Mouse (Mus musculus) ES-Bruce4 (cell line): ENCODE results near the gene Pld6. TPM values are rescaled to one million over a fixed set of nuclear protein-coding genes. Genes with fewer than 3 reads are reported as not detected.

Experiments
- H3K27ac ChIP-seq: 2 replicates; pipeline ENCODE4 v1.5.1; 2012; ENCODE audit warnings: low read length, inconsistent platforms; ENCODE audit not compliant: insufficient read depth
- H3K27me3 ChIP-seq: 2 replicates; pipeline ENCODE4 v1.6.1; 2012; ENCODE audit warnings: mild to moderate bottlenecking, low read length, inconsistent platforms; ENCODE audit not compliant: control insufficient read depth, poor library complexity, insufficient read depth, severe bottlenecking
- H3K36me3 ChIP-seq: 2 replicates; pipeline ENCODE4 v1.6.1; 2012; ENCODE audit warnings: inconsistent platforms, mild to moderate bottlenecking, low read length, moderate library complexity; ENCODE audit not compliant: control insufficient read depth, poor library complexity, insufficient read depth, severe bottlenecking
- H3K4me1 ChIP-seq: one replicate; pipeline ENCODE4 v1.8.1; 2011; ENCODE audit warnings: low read length; ENCODE audit not compliant: control insufficient read depth, insufficient read depth
- H3K4me3 ChIP-seq: 2 replicates; pipeline ENCODE4 v1.5.1; 2011; ENCODE audit warnings: low read depth, mild to moderate bottlenecking, low read length
- H3K9ac ChIP-seq: 2 replicates; pipeline ENCODE4 v1.6.1; 2012; ENCODE audit warnings: low read depth, mild to moderate bottlenecking, inconsistent platforms; ENCODE audit not compliant: poor library complexity, severe bottlenecking
- H3K9me3 ChIP-seq: replicated peaks from 2 replicates; pipeline ENCODE4 v1.6.1; 2012; ENCODE audit warnings: mild to moderate bottlenecking, low read length, inconsistent platforms; ENCODE audit not compliant: control insufficient read depth, poor library complexity, insufficient read depth, severe bottlenecking
- CTCF ChIP-seq: IDR thresholded peaks from one replicate; pipeline ENCODE4 v1.8.1; 2011; ENCODE audit warnings: low read depth, low read length
- EP300 ChIP-seq: IDR thresholded peaks from 2 replicates; pipeline ENCODE4 v1.6.1; 2011; ENCODE audit warnings: low read depth, low read length; ENCODE audit not compliant: insufficient read depth
- POLR2A ChIP-seq: IDR thresholded peaks from one replicate; pipeline ENCODE4 v1.8.1; 2011; ENCODE audit warnings: low read length; ENCODE audit not compliant: insufficient read depth
- polyA plus RNA-seq: library from polyadenylated mRNA; stranded (reverse); fragments of >200 nt; gene quantifications from 2 replicates; pipeline ENCODE4 v1.2.4, GENCODE M21; 2011; ENCODE audit warnings: low read depth; ENCODE audit not compliant: missing spikeins, insufficient read depth, insufficient read length

Gene Pld6
- polyA plus RNA-seq, 1 experiment, result 5.3 TPM

GRCm38 (mm10) chr11:59800412-59800811, 13.0 kb upstream of the Pld6 start:
- no peaks in the 10 kb centered on the region for H3K27me3 ChIP-seq
- no peak overlapping the region for H3K4me3 ChIP-seq
- no peaks in the 10 kb centered on the region for H3K4me1 ChIP-seq
- peaks cover 46% of the 10 kb centered on the region for H3K36me3 ChIP-seq
- TF ChIP-seq CTCF (no peak), POLR2A (no peak), EP300 (no peak)
- no peak overlapping the region for H3K27ac ChIP-seq
- no peak overlapping the region for H3K9ac ChIP-seq
- H3K9me3 ChIP-seq, result no peaks in the 10 kb centered on the region

GRCm38 (mm10) chr11:59793390-59793789, 5.9 kb upstream of the Pld6 start:
- no peaks in the 10 kb centered on the region for H3K9me3 ChIP-seq
- H3K27me3 ChIP-seq, result no peaks in the 10 kb centered on the region
- H3K4me1 ChIP-seq, result no peaks in the 10 kb centered on the region
- H3K4me3 ChIP-seq, result no peak overlapping the region
- H3K9ac ChIP-seq, result no peak overlapping the region
- no peak overlapping the region for H3K27ac ChIP-seq
- peaks cover 25% of the 10 kb centered on the region for H3K36me3 ChIP-seq
- TF ChIP-seq CTCF (no peak), EP300 (no peak), POLR2A (no peak)

GRCm38 (mm10) chr11:59789311-59789710, 1.9 kb upstream of the Pld6 start:
- TF ChIP-seq POLR2A, result no peak
- TF ChIP-seq CTCF, result no peak
- no peak for TF ChIP-seq EP300
- Histone ChIP-seq H3K27ac (no peak overlapping the region), H3K9me3 (no peaks in the 10 kb centered on the region), H3K9ac (no peak overlapping the region), H3K4me1 (no peaks in the 10 kb centered on the region), H3K27me3 (no peaks in the 10 kb centered on the region), H3K4me3 (no peak overlapping the region), H3K36me3 (peaks cover 15% of the 10 kb centered on the region)

- no peaks in the 10 kb centered on the region for H3K4me1 ChIP-seq
- TF ChIP-seq EP300 (no peak), CTCF (no peak), POLR2A (no peak)
- H3K9ac ChIP-seq, result peak overlapping the region; percentile 68
- no peak overlapping the region for H3K27ac ChIP-seq
- peaks cover 1% of the 10 kb centered on the region; the same call in 1 of the 2 replicates for H3K36me3 ChIP-seq
- no peaks in the 10 kb centered on the region for H3K9me3 ChIP-seq
- H3K4me3 ChIP-seq, result peak overlapping the region; percentile 77
- no peaks in the 10 kb centered on the region for H3K27me3 ChIP-seq
These were observed 824 bp downstream of the Pld6 start for GRCm38 (mm10) chr11:59786444-59787198.

DNA sequence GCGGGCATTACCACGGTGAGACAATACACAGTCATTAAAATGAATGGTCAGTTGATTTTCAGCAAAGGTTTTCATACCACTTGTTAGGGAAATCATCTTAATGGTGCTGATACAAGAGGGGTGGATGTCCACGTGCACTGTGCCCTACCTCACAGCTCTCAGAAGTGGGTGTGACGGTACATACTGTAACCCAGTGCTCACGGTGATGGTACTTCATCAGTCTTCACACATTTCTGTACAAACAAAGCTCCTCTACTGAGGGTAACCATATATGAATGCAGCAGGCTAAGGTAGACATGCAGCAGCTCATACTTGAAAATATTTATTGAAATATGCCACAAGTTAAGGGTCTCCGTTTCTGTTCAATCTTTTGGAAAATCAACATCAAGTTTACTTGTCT, 3.9 kb downstream of the Pld6 start:
- Histone ChIP-seq H3K4me1 (no peaks in the 10 kb centered on the region), H3K4me3 (no peak overlapping the region), H3K36me3 (no peaks in the 10 kb centered on the region; the same call in 1 of the 2 replicates), H3K27me3 (no peaks in the 10 kb centered on the region), H3K27ac (no peak overlapping the region), H3K9ac (no peak overlapping the region), H3K9me3 (no peaks in the 10 kb centered on the region)
- TF ChIP-seq CTCF (no peak), EP300 (no peak), POLR2A (no peak)

DNA sequence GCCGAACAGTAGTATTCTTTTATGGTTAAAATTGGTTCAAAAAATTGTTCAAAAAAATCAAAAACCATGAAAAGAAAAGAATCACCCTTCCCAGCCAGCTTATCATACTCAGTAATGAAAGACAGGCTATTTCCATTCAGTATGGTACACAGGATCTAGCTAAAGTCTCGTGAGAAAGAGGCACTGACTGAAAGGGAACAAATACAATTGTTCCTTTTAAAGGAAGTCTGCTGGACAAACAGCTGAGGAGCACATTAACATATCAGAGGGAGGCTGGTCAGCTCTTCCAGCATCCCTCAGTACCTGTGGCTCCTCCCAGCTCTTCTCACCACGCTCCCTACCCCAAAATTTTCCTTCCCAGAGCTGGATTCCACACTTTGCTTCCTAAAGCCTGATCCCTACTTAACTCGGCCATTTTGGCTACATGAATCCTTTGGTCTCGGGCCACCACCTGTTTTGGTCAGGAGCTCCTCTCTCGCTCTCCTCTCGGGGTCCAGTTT, 5.3 kb downstream of the Pld6 start:
- Histone ChIP-seq H3K9ac (no peak overlapping the region), H3K27me3 (no peaks in the 10 kb centered on the region), H3K27ac (no peak overlapping the region), H3K4me3 (no peak overlapping the region), H3K36me3 (no peaks in the 10 kb centered on the region; the same call in 1 of the 2 replicates), H3K4me1 (no peaks in the 10 kb centered on the region), H3K9me3 (no peaks in the 10 kb centered on the region)
- TF ChIP-seq EP300 (no peak), POLR2A (no peak), CTCF (no peak)
